Mouse (Mus musculus) intestine, postnatal 0 days (tissue): ENCODE data around the gene Thumpd1. TPM values are rescaled to one million over a fixed set of nuclear protein-coding genes. Genes with fewer than 3 reads are reported as not detected.
"Not testable (repeated sequence)": the region's sequence is repeated elsewhere in the genome, so short reads cannot be mapped to it uniquely, and the experiment has no call there.

Source experiments
- ATAC-seq: fragments of 200-750 bp; cut with Nextera tagmentation; 2 replicates; pipeline ENCODE4 v1.8.0; 2017; ENCODE audit warnings: mild to moderate bottlenecking, moderate TSS enrichment, moderate library complexity
- H3K27ac ChIP-seq: fragments of 300-500 bp; sonication (generic); 2 replicates; pipeline ENCODE4 v1.5.1; 2014; ENCODE audit warnings: mild to moderate bottlenecking, low read depth, low read length, moderate library complexity
- H3K27me3 ChIP-seq: fragments of 300-500 bp; sonication (generic); replicated peaks from 2 replicates; pipeline ENCODE4 v1.6.1; 2014; ENCODE audit warnings: low read length, mixed read lengths; ENCODE audit not compliant: control insufficient read depth, insufficient read depth
- H3K36me3 ChIP-seq: fragments of 300-500 bp; sonication (generic); 2 replicates; pipeline ENCODE4 v1.6.1; 2014; ENCODE audit warnings: mild to moderate bottlenecking, moderate library complexity; ENCODE audit not compliant: control insufficient read depth, insufficient read depth
- H3K4me1 ChIP-seq: fragments of 300-500 bp; sonication (generic); replicated peaks from 2 replicates; pipeline ENCODE4 v1.6.1; 2014; ENCODE audit warnings: antibody characterized with exemption, low read length, mixed read lengths; ENCODE audit not compliant: control insufficient read depth, insufficient read depth
- H3K4me2 ChIP-seq: fragments of 300-500 bp; sonication (generic); replicated peaks from 2 replicates; pipeline ENCODE4 v1.6.1; 2014; ENCODE audit warnings: low read depth, mild to moderate bottlenecking, moderate library complexity
- H3K4me3 ChIP-seq: fragments of 300-500 bp; sonication (generic); 2 replicates; pipeline ENCODE4 v1.5.1; 2014; ENCODE audit warnings: low read depth, low read length
- H3K9ac ChIP-seq: fragments of 300-500 bp; sonication (generic); 2 replicates; pipeline ENCODE4 v1.6.1; 2014; ENCODE audit warnings: mild to moderate bottlenecking, low read depth, low read length
- H3K9me3 ChIP-seq: fragments of 300-500 bp; sonication (generic); 2 replicates; pipeline ENCODE4 v1.6.1; 2016; ENCODE audit warnings: mixed run types; ENCODE audit not compliant: control insufficient read depth
- CTCF ChIP-seq: sonication (generic); IDR thresholded peaks from 2 replicates; pipeline ENCODE4 v1.5.1; 2016; ENCODE audit warnings: low read depth, mild to moderate bottlenecking, control low read depth, antibody characterized with exemption, moderate library complexity
- WGBS: fragments of 180-500 bp; shearing (Covaris S2); extraction: QIAGEN DNeasy Blood & Tissue Kit; methylation state at CpG from one replicate; pipeline ENCODE4 v1.1.7; 2014; 5-methylcytosine and 5-hydroxymethylcytosine counted together
- polyA plus RNA-seq: library from polyadenylated mRNA; unstranded; fragments of >200 nt; fragmentation: Nextera tagmentation; extraction: Ambion mirVana; gene quantifications from 2 replicates; pipeline ENCODE4 v1.2.1, GENCODE M21; 2015

The Thumpd1 gene
- polyA plus RNA-seq, 1 experiment from 2014 or later, result 23.2 TPM

DNA sequence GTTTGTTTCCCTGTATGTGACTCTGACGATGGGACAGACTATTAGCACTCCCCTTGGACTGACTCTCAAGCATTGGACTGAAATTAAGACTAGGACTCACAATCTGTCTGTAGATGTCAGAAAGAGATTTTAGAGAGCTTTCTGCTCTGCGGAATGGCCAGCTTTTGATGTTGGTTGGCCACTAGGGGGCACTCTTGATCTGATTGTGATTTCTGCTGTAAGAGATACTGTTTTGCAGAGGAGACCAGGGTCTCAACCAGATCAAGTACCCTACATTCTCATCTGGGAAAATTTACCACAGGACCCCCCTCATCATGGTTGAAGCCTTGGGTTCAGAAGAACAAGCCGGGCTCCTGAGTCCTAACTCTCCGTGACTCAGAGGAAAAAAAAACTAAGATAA lies 10.7 kb upstream of the Thumpd1 start:
- H3K4me1 ChIP-seq, H3K9ac ChIP-seq, H3K36me3 ChIP-seq, ATAC-seq, H3K9me3 ChIP-seq, H3K4me2 ChIP-seq, H3K4me3 ChIP-seq, H3K27me3 ChIP-seq, H3K27ac ChIP-seq: not testable (repeated sequence)
- 82% methylated on average over 4 of the region's 4 CpGs for WGBS
- TF ChIP-seq CTCF, result peak; percentile 63

DNA sequence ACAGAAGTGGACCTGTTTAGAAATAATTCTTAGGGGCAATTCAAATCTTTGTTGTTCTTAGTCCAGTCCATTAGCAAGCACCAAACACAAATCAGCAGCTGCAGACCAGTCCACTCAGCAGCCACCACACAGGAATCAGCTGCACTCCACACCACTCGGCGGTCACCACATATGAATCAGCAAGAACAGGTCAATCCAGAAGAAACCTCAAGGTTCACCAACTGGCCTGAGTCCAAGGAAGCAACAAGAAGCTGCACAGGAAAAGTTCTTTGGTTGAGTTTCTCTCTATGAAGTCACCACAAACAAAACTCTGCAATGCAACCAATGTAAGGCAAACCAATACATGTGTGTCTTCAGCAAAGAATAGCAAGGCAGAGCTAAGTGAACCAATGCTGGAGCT lies 7.0 kb upstream of the Thumpd1 start:
- H3K27me3 ChIP-seq, result no peaks in the 10 kb centered on the region
- H3K4me2 ChIP-seq, result no peak overlapping the region
- H3K27ac ChIP-seq, result no peak overlapping the region
- TF ChIP-seq CTCF, result no peak
- no peak overlapping the region for H3K9ac ChIP-seq
- H3K4me1 ChIP-seq, result no peaks in the 10 kb centered on the region
- WGBS, result 92% methylated on average over 2 of the region's 2 CpGs
- no peak overlapping the region for H3K4me3 ChIP-seq
- no peaks in the 10 kb centered on the region for H3K9me3 ChIP-seq
- no peaks in the 10 kb centered on the region for H3K36me3 ChIP-seq
- ATAC-seq, result no peak

DNA sequence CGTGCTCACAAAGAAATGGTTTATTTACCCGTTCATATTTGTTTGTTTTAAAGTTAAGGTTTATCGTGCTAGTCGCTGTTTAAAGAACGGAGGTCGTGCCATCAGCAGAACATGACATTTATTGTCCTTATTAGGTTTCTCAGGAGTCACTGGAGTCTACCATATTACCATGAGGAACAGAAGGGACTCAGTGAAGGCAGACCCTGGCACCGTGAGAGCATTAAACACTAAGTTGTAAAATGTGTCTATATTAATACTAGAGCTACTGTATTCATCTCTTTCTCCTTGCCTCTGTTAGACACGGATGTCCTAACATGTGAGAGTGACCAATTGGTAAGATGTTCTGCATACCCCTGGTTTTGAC lies 331 bp upstream of the Thumpd1 start:
- no peak for TF ChIP-seq CTCF
- Histone ChIP-seq H3K4me1 (0 out of 2 replicates have a peak, but pooled peaks cover 4% of the 10 kb centered on the region), H3K4me3 (peak overlapping the region; percentile 82), H3K36me3 (peaks cover 20% of the 10 kb centered on the region), H3K9ac (peak overlapping the region; percentile 66), H3K4me2 (peak overlapping the region; percentile 82), H3K27me3 (no peaks in the 10 kb centered on the region), H3K9me3 (no peaks in the 10 kb centered on the region), H3K27ac (no peak overlapping the region)
- ATAC-seq, result 0 out of 2 replicates have a peak, but pooled peaks have one; percentile 12
- 10% methylated on average over 8 of the region's 8 CpGs for WGBS

DNA sequence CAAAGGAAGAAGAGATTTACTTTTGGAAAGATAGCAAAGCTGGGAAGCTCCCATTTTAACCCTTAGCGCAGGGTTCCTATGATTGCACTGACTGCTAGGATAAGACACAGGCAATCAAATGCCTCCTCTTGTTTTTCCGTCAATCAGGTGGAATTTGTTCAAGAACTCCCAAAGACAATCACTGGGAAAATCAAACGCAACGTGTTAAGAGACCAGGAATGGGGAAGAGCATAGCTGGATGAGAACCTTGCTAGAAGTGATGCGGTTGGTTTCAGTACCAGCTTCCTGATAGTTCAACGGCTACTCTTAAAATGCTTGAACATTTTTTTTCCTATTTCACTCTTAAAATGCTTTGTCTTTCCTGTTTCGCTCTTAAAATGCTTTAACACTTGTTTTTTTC lies 6.5 kb downstream of the Thumpd1 start:
- 89% methylated on average over 7 of the region's 7 CpGs for WGBS
- no peak overlapping the region for H3K4me3 ChIP-seq

DNA sequence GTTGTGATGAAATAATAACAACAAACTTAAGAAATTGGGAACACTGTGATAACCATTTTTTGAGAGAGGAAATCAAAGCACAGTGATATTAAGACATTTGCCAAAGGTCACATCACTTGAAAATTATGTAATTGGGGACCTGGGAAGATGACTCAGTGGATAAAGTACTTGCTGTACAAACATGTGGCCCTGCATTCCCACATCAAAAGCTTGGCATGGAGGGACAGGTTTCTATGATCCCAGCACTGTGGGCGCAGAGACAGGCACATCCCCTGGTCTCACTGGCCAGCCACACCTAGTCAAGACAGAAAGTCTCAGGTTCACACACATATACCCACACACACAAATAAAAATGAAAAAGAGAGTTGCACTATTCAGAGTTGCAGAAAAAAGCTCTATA lies 25.7 kb downstream of the Thumpd1 start:
- TF ChIP-seq CTCF, result no peak
- no peaks in the 10 kb centered on the region for H3K9me3 ChIP-seq
- 67% methylated on average over 1 of the region's 1 CpGs for WGBS
- H3K27ac ChIP-seq, result no peak overlapping the region
- H3K4me3 ChIP-seq, result no peak overlapping the region
- no peak for ATAC-seq
- no peaks in the 10 kb centered on the region for H3K27me3 ChIP-seq
- no peaks in the 10 kb centered on the region for H3K4me1 ChIP-seq
- no peak overlapping the region for H3K9ac ChIP-seq
- no peaks in the 10 kb centered on the region for H3K36me3 ChIP-seq
- no peak overlapping the region for H3K4me2 ChIP-seq

More for the DNA sequence above, 6.5 kb downstream of the Thumpd1 start:
- H3K4me2 ChIP-seq, result no peak overlapping the region
- TF ChIP-seq CTCF, result no peak
- H3K27ac ChIP-seq, result no peak overlapping the region
- no peaks in the 10 kb centered on the region for H3K4me1 ChIP-seq
- no peaks in the 10 kb centered on the region for H3K27me3 ChIP-seq
- H3K36me3 ChIP-seq, result peaks cover 25% of the 10 kb centered on the region
- no peak for ATAC-seq
- no peaks in the 10 kb centered on the region for H3K9me3 ChIP-seq
- no peak overlapping the region for H3K9ac ChIP-seq

DNA sequence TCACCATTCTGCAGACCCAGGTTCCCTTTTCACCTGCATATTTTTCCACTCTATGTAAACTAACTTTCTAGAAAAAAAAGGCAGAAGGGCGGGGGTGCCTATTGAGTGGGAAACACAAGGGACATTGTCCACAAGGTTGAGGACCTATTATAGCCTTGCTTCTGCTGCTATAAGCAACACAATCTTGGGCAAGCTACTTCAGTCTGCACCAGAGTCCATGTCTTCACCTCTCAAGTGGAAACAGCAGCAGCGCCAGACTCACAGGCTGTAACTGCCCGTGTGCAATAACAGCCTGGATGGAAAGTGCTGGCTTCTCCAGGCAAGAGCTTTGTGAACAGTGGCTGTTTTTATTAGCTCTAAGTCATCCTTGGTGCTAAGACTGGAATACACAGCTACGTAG lies 28.3 kb downstream of the Thumpd1 start:
- no peak for TF ChIP-seq CTCF
- WGBS, result 74% methylated on average over 4 of the region's 4 CpGs
- no peak for ATAC-seq
- Histone ChIP-seq H3K4me1 (no peaks in the 10 kb centered on the region), H3K9me3 (no peaks in the 10 kb centered on the region), H3K27me3 (no peaks in the 10 kb centered on the region), H3K9ac (no peak overlapping the region), H3K4me2 (no peak overlapping the region), H3K4me3 (no peak overlapping the region), H3K36me3 (no peaks in the 10 kb centered on the region), H3K27ac (no peak overlapping the region)

DNA sequence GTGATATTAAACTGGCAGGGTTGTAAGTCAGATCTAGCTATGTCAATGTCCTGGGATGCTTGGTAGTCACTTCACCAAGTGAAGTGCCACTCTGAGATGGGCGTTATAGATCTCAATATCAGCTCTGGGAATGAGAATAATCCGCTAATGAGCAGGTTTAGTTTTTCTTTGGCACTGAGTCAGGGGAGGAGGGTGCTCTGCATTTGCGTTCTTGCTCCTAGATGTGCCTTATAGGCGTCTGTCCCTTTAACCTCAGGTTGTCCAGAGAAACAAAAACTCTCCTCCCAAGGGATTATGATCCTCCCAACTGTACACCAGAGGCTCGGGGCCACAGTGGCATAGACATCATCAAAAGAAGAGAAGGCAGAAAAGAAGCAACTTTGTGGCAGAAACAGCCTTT lies 30.9 kb downstream of the Thumpd1 start, which contains the start of gene Acsm4:
TSS of gene Acsm4 (plus strand) at position 301 of the 400 bp plus-strand sequence.
- ATAC-seq, result no peak
- Histone ChIP-seq H3K27ac (no peak within 1 kb of the TSS), H3K9me3 (no peaks in the 10 kb centered on the region), H3K27me3 (no peaks in the 10 kb centered on the region), H3K36me3 (no peaks in the 10 kb centered on the region), H3K4me1 (no peaks in the 10 kb centered on the region), H3K9ac (no peak within 1 kb of the TSS), H3K4me2 (no peak within 1 kb of the TSS), H3K4me3 (no peak within 1 kb of the TSS)
- WGBS, result 84% methylated on average over 5 of the region's 5 CpGs
- no peak for TF ChIP-seq CTCF
